Mouse (Mus musculus) adrenal gland, postnatal 10 days (tissue): ENCODE measurements around the gene Upk1a. TPM values are rescaled to one million over a fixed set of nuclear protein-coding genes. Genes with fewer than 3 reads are reported as not detected.

ENCODE experiments used
- DNase-seq: peaks from one replicate; pipeline ENCODE4 v3.0.0; 2021; ENCODE audit warnings: mixed read lengths
- microRNA-seq: library from miRNA; unstranded; fragments of <30 nt; microRNA quantifications from one replicate; pipeline ENCODE4 v1.2.0, GENCODE M21; 2021
- total RNA-seq, 2 experiments: library from RNA; stranded (reverse); gene quantifications; 2 replicates each; pipeline ENCODE4 v1.2.3; 2021

Upk1a gene
- total RNA-seq, 2 experiments from 2014 or later: 0.33 to 0.48 TPM

DNA sequence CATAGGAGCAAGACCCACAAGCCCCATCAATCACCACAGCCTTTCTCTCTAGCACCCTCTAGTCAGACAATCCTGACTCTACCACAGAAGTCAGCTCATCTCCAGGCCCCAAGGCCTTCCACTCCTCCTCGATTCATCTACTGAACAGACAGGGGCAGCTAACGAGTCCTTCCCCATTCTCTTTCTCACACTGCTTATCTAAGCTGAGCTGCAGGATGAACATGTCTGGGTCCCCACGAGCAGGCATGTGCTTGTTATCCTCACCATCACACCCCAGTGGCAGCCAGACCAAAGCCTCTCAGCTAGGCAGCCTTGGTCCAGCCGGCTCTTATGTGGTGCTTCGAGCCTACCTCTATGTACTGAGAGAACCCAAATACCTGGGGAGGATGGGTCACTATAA, 40.3 kb downstream of the Upk1a start:
- DNase-seq: no peak

DNA sequence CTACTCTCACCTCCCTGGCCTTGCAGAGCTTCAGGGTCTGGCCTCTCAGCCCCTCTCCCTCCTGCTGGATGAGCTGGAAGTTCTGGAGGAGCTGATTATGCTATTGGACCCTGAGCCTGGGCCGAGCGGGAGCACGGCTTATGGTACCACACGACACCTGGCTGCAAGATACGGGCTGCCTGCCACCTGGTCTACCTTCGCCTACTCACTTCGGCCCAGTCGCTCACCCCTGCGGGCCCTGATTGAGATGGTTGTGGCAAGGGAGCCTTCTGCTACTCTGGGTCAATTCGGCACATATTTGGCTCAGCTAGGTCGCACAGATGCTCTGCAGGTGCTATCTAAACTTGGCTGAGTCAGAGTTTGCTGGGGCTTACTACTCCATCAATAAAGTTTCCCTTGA, 45.1 kb downstream of the Upk1a start:
- DNase-seq: no peak

DNA sequence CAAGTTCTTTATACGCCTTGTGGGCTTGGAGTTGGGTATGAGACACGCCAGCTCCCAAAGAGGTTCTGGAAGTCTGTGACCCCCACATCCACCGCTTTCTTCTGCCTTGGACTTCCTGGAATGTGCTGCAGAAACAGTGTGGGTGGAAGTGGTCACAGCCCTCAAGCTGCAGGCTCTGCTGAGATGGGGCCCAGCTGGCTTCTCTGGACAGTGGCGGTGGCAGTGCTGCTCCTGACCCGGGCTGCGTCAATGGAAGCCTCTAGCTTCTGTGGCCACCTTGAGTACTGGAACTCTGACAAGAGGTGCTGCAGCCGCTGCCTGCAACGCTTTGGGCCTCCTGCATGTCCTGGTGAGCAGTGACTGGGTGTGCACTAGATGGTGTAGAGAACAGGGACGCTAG, 46.6 kb downstream of the Upk1a start:
- DNase-seq: no peak

DNA sequence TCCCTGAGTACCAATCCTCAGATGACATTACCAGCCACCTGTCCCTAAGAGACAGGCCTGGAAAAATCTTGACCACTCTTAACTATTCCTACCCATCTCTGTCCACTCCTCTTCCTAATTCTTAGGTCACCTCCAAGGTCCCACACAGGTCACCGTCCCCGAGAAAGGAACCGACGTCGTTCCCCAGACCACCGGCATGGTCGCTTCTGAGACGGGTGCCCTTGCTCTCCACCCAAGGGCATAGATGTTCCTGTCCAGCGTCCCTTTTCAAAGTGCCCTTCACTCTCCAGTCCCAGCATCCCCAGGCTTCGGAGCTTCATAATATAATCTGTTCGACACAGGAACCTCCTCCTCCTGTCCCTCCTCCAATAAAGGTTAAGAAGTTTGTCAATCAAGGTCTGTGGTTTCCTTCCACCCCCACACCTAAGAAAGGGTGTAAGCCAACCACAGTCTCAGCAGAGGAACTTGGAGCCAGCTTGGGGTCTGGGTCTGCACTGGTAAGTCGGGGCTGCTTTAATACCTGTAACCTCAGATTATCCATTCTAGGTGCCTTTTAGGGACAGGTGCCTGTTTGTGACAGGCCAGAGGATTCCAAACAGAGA, 47.6 kb downstream of the Upk1a start, which contains the start of gene Igflr1:
TSS of gene Igflr1 (plus strand) at position 458 of the 602 bp plus-strand sequence.
- no peak for DNase-seq

DNA sequence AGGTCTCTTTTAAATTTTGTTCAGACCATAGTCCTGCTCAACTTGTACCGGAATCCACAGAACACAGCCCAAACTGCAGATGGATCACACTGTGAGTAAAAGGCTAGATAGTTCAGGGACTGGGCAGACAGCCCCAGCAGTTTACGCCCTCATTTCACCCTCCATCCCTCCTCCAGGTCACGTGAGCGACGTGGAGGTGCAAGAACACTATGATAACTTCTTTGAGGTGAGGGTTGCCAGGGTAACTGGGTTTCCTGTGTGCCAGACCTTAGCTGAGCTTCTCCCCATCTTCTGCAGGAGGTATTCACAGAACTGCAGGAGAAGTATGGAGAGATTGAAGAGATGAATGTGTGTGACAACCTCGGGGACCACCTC, 48.8 kb downstream of the Upk1a start:
- DNase-seq: no peak

DNA sequence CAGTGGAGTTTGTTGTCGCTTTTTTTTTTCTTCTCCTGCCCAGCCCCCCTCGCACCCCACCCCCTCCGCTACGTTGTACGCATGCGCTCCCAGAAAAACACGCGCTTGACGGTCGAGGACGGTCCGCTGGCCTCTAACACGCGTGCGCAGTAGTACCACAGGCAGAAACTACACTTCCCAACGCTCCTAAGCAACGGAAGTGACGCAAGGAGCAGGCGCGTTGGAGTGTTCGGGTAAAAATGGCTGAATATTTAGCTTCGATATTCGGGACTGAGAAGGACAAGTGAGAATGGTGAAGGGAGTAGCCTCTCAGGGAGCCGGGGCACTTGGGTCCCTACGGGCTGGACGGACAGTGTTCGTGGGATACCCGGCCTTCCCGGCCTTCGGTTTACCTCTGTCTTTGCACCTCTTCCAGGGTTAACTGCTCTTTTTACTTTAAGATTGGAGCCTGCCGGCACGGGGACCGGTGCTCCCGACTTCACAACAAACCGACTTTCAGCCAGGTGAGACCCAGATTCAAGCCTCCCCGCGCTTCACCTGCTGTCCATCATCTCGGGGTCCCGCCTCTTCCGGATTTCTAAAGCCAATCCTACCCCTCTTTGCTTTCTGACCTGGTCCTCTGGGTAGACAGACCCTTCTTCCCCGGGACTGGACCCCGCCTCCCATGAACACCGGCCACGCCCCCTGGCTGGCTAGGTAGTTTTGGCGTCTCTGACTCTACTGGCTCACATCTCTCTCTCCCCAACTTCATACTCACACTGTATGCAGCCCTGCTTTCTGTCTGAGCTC, 49.3 kb downstream of the Upk1a start, which contains the start of the genes U2af1l4, Gm49396 and Psenen:
TSS of gene U2af1l4 (plus strand) at position 185 of the 789 bp plus-strand sequence.
TSS of gene Gm49396 (plus strand) at position 228 of the 789 bp plus-strand sequence.
TSS of gene Psenen (minus strand) at position 511 of the 789 bp plus-strand sequence.
- DNase-seq: peak; percentile 96

GRCm38 (mm10) chr7:30562526-30563116, 50.0 kb downstream of the Upk1a start:
- DNase-seq: no peak

- no peak for DNase-seq
Measured at GRCm38 (mm10) chr7:30560296-30560695, 52.4 kb downstream of the Upk1a start.

DNA sequence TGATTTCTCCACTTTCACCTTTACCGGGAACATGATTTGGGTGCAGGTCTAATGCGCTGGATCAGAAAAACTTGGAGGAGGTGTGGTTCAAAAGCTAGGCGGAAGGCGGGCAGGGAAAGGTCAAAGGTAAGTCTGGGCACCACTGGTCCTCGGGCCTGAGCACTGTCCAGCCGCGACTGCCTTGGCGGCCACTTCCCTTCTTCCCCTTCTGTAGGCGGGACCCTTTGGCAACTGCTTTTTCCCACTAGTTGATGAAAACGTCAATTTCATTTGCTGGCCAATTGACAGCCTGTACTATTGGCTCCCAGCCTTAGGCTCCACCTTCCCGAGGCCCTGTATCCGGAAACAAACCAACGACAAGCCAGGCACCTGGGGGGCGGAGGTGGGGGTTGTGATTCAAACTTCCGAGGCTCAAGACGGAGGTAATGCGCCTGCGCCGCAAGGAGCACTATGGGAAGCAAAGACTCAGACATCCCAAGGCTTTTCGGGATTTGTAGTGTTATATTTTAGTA, 53.1 kb downstream of the Upk1a start, which contains the start of gene Lin37:
TSS of gene Lin37 (minus strand) at position 396 of the 512 bp plus-strand sequence.
- DNase-seq: peak; percentile 96

GRCm38 (mm10) chr7:30558656-30559442, 53.8 kb downstream of the Upk1a start:
- DNase-seq: no peak

DNA sequence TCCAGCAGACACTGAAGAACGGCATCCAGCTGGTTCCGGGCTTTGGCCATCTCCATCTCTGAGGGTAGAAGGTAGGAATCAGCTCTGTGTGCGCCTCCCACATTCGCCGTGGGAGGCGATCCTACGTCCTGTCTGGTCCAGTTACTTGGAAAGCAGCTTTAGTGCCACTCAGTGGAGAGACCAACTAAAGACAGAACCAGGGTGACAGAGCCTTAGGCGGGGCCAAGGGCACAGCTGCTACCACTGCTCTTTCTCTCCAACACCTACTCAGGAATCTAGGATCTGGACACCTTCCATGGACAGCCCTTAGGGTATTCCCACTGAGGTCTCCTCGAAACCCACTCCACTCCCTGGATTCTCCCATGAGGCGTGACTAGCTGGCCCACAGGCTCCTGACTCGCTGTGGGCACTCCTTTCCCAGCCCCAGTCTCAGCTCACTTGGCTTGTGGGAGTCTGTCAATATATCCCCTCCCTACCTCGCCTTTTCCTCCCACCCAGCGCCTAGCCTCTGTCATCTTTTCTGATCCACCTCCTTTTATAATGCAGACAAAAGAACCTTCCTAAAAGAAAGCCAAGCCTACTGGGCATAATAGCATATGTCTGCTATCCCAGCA, 54.6 kb downstream of the Upk1a start:
- no peak for DNase-seq

DNA sequence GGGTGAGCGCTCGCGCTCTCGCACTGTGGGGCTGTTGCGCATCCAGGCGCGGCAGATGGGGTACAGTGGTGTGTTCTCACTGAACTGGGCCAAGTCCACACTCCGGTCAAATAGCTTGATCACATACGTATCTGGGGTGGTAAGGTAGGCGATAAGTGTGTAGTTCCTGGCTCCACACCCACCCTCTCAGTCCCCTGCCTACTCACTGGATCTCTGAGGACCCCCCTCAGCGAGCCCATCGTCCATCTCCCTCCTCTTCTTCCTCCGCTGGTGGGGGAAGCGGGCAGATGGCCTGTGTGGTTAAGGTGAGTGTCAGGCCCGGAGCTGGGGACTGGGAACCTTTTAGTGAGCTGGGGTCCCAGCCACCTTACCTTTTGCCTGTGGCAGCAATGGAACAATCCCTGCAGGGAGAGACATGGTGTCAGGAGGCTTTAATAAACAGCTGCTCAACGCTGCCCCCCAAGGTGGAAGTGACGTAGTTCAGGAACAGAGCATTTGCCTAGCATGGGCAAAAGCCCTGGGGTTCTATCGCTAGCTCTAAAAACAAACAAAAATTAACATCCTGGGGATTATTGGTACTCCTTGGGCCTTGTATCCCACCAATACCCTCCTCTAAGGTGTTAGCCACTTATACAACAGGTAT, 55.6 kb downstream of the Upk1a start:
- no peak for DNase-seq

GRCm38 (mm10) chr7:30553810-30554584, 58.6 kb downstream of the Upk1a start:
- no peak for DNase-seq

Small RNA genes lying within 50 kb of the gene (microRNA-seq; reads per million reads assigned to microRNA genes)
- gene Mir3569: 1.8 reads per million

Other genes with a start within 250 kb of the Upk1a start
- 10 to 100 TPM; 25.8 to 29.1 TPM for gene Tyrobp, start 199.1 kb downstream of the Upk1a start, total RNA-seq
- 1 to 10 TPM; 3.7 to 4.9 TPM for gene Hcst, start 193.0 kb downstream of the Upk1a start, total RNA-seq
- 1 to 10 TPM; 2.3 to 2.4 TPM for gene Nfkbid, start 191.1 kb downstream of the Upk1a start, total RNA-seq
- gene Aplp1, start 167.3 kb downstream of the Upk1a start, total RNA-seq: 10 to 100 TPM; 26.1 to 34.3 TPM
- gene Kirrel2, start 155.2 kb downstream of the Upk1a start, total RNA-seq: not detected
- not detected for gene Nphs1, start 154.5 kb downstream of the Upk1a start, total RNA-seq
- gene Prodh2, start 119.2 kb downstream of the Upk1a start, total RNA-seq: 10 to 100 TPM; 26.0 to 56.1 TPM
- 10 to 100 TPM in 1 of 2 experiments, 1 to 10 TPM in 1; 5.0 to 11.7 TPM for gene Arhgap33, start 77.8 kb downstream of the Upk1a start, total RNA-seq
- gene Hspb6, start 60.7 kb downstream of the Upk1a start, total RNA-seq: 10 to 100 TPM; 25.5 to 68.9 TPM
- 10 to 100 TPM in 1 of 2 experiments, 1 to 10 TPM in 1; 5.3 to 10.1 TPM for gene Proser3, start 60.5 kb downstream of the Upk1a start, total RNA-seq
- 10 to 100 TPM; 34.4 to 40.5 TPM for gene Lin37, start 53.0 kb downstream of the Upk1a start, total RNA-seq
- gene U2af1l4, start 49.5 kb downstream of the Upk1a start, total RNA-seq: 10 to 100 TPM; 61.4 to 71.1 TPM
- gene Gm49396, start 49.5 kb downstream of the Upk1a start, total RNA-seq: 1 to 10 TPM; 2.4 to 7.1 TPM
- 100 to 1,000 TPM; 119 to 128 TPM for gene Psenen, start 49.2 kb downstream of the Upk1a start, total RNA-seq
- 1 to 10 TPM; 2.6 to 4.7 TPM for gene Igflr1, start 47.4 kb downstream of the Upk1a start, total RNA-seq
- 10 to 100 TPM; 34.9 to 48.7 TPM for gene Kmt2b, start 24.1 kb downstream of the Upk1a start, total RNA-seq
- gene Zbtb32, start 13.9 kb downstream of the Upk1a start, total RNA-seq: under 1 TPM; 0.18 to 0.27 TPM
- 1,000 to 10,000 TPM; 3,012 to 3,285 TPM for gene Cox6b1, start 13.3 kb upstream of the Upk1a start, total RNA-seq
- not detected for gene Etv2, start 23.0 kb upstream of the Upk1a start, total RNA-seq
- 10 to 100 TPM; 64.5 to 72.9 TPM for gene Rbm42, start 37.5 kb upstream of the Upk1a start, total RNA-seq
- gene Haus5, start 52.1 kb upstream of the Upk1a start, total RNA-seq: 10 to 100 TPM; 10.5 to 12.4 TPM
- gene Pmis2, start 58.8 kb upstream of the Upk1a start, total RNA-seq: not detected
- 1 to 10 TPM in 1 of 2 experiments, not detected in 1; 2.6 TPM for gene 2200002J24Rik, start 86.1 kb upstream of the Upk1a start, total RNA-seq
- 1 to 10 TPM; 2.3 to 3.1 TPM for gene Atp4a, start 99.4 kb upstream of the Upk1a start, total RNA-seq
- 100 to 1,000 TPM; 246 to 247 TPM for gene Tmem147, start 116.7 kb upstream of the Upk1a start, total RNA-seq
- not detected for gene Gapdhs, start 130.8 kb upstream of the Upk1a start, total RNA-seq
- 10 to 100 TPM; 25.4 to 34.6 TPM for gene Sbsn, start 138.6 kb upstream of the Upk1a start, total RNA-seq
- gene Dmkn, start 150.9 kb upstream of the Upk1a start, total RNA-seq: 1 to 10 TPM; 2.6 to 3.9 TPM
- gene Krtdap, start 175.0 kb upstream of the Upk1a start, total RNA-seq: 1 to 10 TPM; 1.5 to 1.6 TPM
- 1 to 10 TPM in 1 of 2 experiments, under 1 TPM in 1; 0.94 to 1.7 TPM for gene Ffar2, start 210.9 kb upstream of the Upk1a start, total RNA-seq
- gene Ffar3, start 243.3 kb upstream of the Upk1a start, total RNA-seq: under 1 TPM; 0.27 to 0.88 TPM
- under 1 TPM; 0.09 to 0.12 TPM for gene Ffar1, start 248.7 kb upstream of the Upk1a start, total RNA-seq